Mouse (Mus musculus): ENCODE measurements around the gene Ranbp9. TPM values are rescaled to one million over a fixed set of nuclear protein-coding genes. Genes with fewer than 3 reads are reported as not detected.

The Ranbp9 gene
- polyA plus RNA-seq, 1 experiment: 82.6 TPM

- no peak for TF ChIP-seq POLR2A (IDR thresholded peaks at IDR 0.05; ENCODE audit: borderline replicate concordance, low read depth, low read length)
- TF ChIP-seq CTCF (IDR thresholded peaks at IDR 0.05; ENCODE audit: low read depth, low read length): no peak
- no peak overlapping the region for H3K4me3 ChIP-seq (ENCODE audit: insufficient read depth, low read length)
- H3K27ac ChIP-seq (ENCODE audit: insufficient read depth, low read depth, low read length): no peak overlapping the region
- no peaks in the 10 kb centered on the region for H3K4me1 ChIP-seq (ENCODE audit: control insufficient read depth, insufficient read depth, low read length)
These were observed 101.1 kb downstream of the Ranbp9 start for GRCm38 (mm10) chr13:43379989-43380388.

- H3K27ac ChIP-seq (ENCODE audit: insufficient read depth, low read depth, low read length): no peak overlapping the region
- TF ChIP-seq CTCF (IDR thresholded peaks at IDR 0.05; ENCODE audit: low read depth, low read length) (no peak), POLR2A (IDR thresholded peaks at IDR 0.05; ENCODE audit: borderline replicate concordance, low read depth, low read length) (no peak)
- H3K4me3 ChIP-seq (ENCODE audit: insufficient read depth, low read length): no peak overlapping the region
- H3K4me1 ChIP-seq (ENCODE audit: control insufficient read depth, insufficient read depth, low read length): no peaks in the 10 kb centered on the region
These were observed 106.1 kb downstream of the Ranbp9 start for GRCm38 (mm10) chr13:43374918-43375432.

- H3K27ac ChIP-seq (ENCODE audit: insufficient read depth, low read depth, low read length): no peak overlapping the region
- H3K4me3 ChIP-seq (ENCODE audit: insufficient read depth, low read length): no peak overlapping the region
- no peak for TF ChIP-seq POLR2A (IDR thresholded peaks at IDR 0.05; ENCODE audit: borderline replicate concordance, low read depth, low read length)
- TF ChIP-seq CTCF (IDR thresholded peaks at IDR 0.05; ENCODE audit: low read depth, low read length): no peak
- H3K4me1 ChIP-seq (ENCODE audit: control insufficient read depth, insufficient read depth, low read length): no peaks in the 10 kb centered on the region
These were observed 106.9 kb downstream of the Ranbp9 start for GRCm38 (mm10) chr13:43374205-43374604.

- TF ChIP-seq POLR2A (IDR thresholded peaks at IDR 0.05; ENCODE audit: borderline replicate concordance, low read depth, low read length) (no peak), CTCF (IDR thresholded peaks at IDR 0.05; ENCODE audit: low read depth, low read length) (no peak)
- no peak overlapping the region for H3K4me3 ChIP-seq (ENCODE audit: insufficient read depth, low read length)
- no peak overlapping the region for H3K27ac ChIP-seq (ENCODE audit: insufficient read depth, low read depth, low read length)
- no peaks in the 10 kb centered on the region for H3K4me1 ChIP-seq (ENCODE audit: control insufficient read depth, insufficient read depth, low read length)
These were observed 108.2 kb downstream of the Ranbp9 start for GRCm38 (mm10) chr13:43372892-43373291.

- Histone ChIP-seq H3K4me1 (ENCODE audit: control insufficient read depth, insufficient read depth, low read length) (0 out of 2 replicates have a peak, but pooled peaks cover under 1% of the 10 kb centered on the region), H3K4me3 (ENCODE audit: insufficient read depth, low read length) (no peak overlapping the region), H3K27ac (ENCODE audit: insufficient read depth, low read depth, low read length) (no peak overlapping the region)
- no peak for TF ChIP-seq POLR2A (IDR thresholded peaks at IDR 0.05; ENCODE audit: borderline replicate concordance, low read depth, low read length)
- TF ChIP-seq CTCF (IDR thresholded peaks at IDR 0.05; ENCODE audit: low read depth, low read length): no peak
These were observed 111.0 kb downstream of the Ranbp9 start for GRCm38 (mm10) chr13:43370063-43370462.

- peak overlapping the region; percentile 80 for H3K4me3 ChIP-seq (ENCODE audit: insufficient read depth, low read length)
- TF ChIP-seq POLR2A (IDR thresholded peaks at IDR 0.05; ENCODE audit: borderline replicate concordance, low read depth, low read length) (no peak), CTCF (IDR thresholded peaks at IDR 0.05; ENCODE audit: low read depth, low read length) (no peak)
- no peak overlapping the region for H3K27ac ChIP-seq (ENCODE audit: insufficient read depth, low read depth, low read length)
- 0 out of 2 replicates have a peak, but pooled peaks cover 3% of the 10 kb centered on the region for H3K4me1 ChIP-seq (ENCODE audit: control insufficient read depth, insufficient read depth, low read length)
These were observed 115.3 kb downstream of the Ranbp9 start for GRCm38 (mm10) chr13:43365825-43366184.

- Histone ChIP-seq H3K4me1 (ENCODE audit: control insufficient read depth, insufficient read depth, low read length) (0 out of 2 replicates have a peak, but pooled peaks cover 3% of the 10 kb centered on the region), H3K4me3 (ENCODE audit: insufficient read depth, low read length) (peak within 1 kb of the TSS; percentile 80), H3K27ac (ENCODE audit: insufficient read depth, low read depth, low read length) (no peak within 1 kb of the TSS)
- no peak for TF ChIP-seq CTCF (IDR thresholded peaks at IDR 0.05; ENCODE audit: low read depth, low read length)
- no peak for TF ChIP-seq POLR2A (IDR thresholded peaks at IDR 0.05; ENCODE audit: borderline replicate concordance, low read depth, low read length)
These were observed 115.9 kb downstream of the Ranbp9 start, which contains the start of gene Sirt5 for GRCm38 (mm10) chr13:43364985-43365824. Gene Sirt5, plus strand, starts transcription at chr13:43365496.

- no peak overlapping the region for H3K4me3 ChIP-seq (ENCODE audit: insufficient read depth, low read length)
- 0 out of 2 replicates have a peak, but pooled peaks cover 3% of the 10 kb centered on the region for H3K4me1 ChIP-seq (ENCODE audit: control insufficient read depth, insufficient read depth, low read length)
- no peak overlapping the region for H3K27ac ChIP-seq (ENCODE audit: insufficient read depth, low read depth, low read length)
- TF ChIP-seq POLR2A (IDR thresholded peaks at IDR 0.05; ENCODE audit: borderline replicate concordance, low read depth, low read length) (no peak), CTCF (IDR thresholded peaks at IDR 0.05; ENCODE audit: low read depth, low read length) (no peak)
These were observed 118.7 kb downstream of the Ranbp9 start for GRCm38 (mm10) chr13:43362353-43362752.

GRCm38 (mm10) chr13:43360534-43360933 lies 120.5 kb downstream of the Ranbp9 start:
- Histone ChIP-seq H3K27ac (ENCODE audit: insufficient read depth, low read depth, low read length) (no peak overlapping the region), H3K4me3 (ENCODE audit: insufficient read depth, low read length) (no peak overlapping the region), H3K4me1 (ENCODE audit: control insufficient read depth, insufficient read depth, low read length) (0 out of 2 replicates have a peak, but pooled peaks cover 3% of the 10 kb centered on the region)
- TF ChIP-seq POLR2A (IDR thresholded peaks at IDR 0.05; ENCODE audit: borderline replicate concordance, low read depth, low read length) (no peak), CTCF (IDR thresholded peaks at IDR 0.05; ENCODE audit: low read depth, low read length) (no peak)
